Mouse (Mus musculus) CH12.LX (cell line): ENCODE data around the gene Btbd9.

Experiments used
- CTCF ChIP-seq, 2 experiments: IDR thresholded peaks in 1 of 2; conservative IDR thresholded peaks in 1 of 2; 2 replicates each; pipeline ENCODE4 v1.5.1; 2011 to 2012; ENCODE audit warnings: low read depth in 2 of 2, low read length in 2 of 2, improper control_type of control experiment in 1 of 2, inconsistent platforms in 1 of 2, mild to moderate bottlenecking in 1 of 2, moderate library complexity in 1 of 2
- E2F4 ChIP-seq: IDR thresholded peaks from 2 replicates; pipeline ENCODE4 v1.6.1; 2011; ENCODE audit warnings: low read depth, low read length, improper control_type of control experiment; ENCODE audit not compliant: insufficient replicate concordance
- EP300 ChIP-seq: IDR thresholded peaks from 2 replicates; pipeline ENCODE4 v1.6.1; 2011; ENCODE audit warnings: low read length, improper control_type of control experiment
- MAX ChIP-seq: IDR thresholded peaks from 2 replicates; pipeline ENCODE4 v1.6.1; 2011; ENCODE audit warnings: low read length, improper control_type of control experiment
- POLR2A ChIP-seq: IDR thresholded peaks from 2 replicates; pipeline ENCODE4 v1.6.1; 2011; ENCODE audit warnings: low read depth, mild to moderate bottlenecking, improper control_type of control experiment, low read length
- POLR2AphosphoS2 ChIP-seq: IDR thresholded peaks from 2 replicates; pipeline ENCODE4 v1.6.1; 2011; ENCODE audit warnings: low read depth, low read length, improper control_type of control experiment
- RCOR1 ChIP-seq: conservative IDR thresholded peaks from 2 replicates; pipeline ENCODE4 v1.6.1; 2012; ENCODE audit warnings: low read depth, mild to moderate bottlenecking, inconsistent platforms, low read length, improper control_type of control experiment

GRCm38 (mm10) chr17:30364701-30365100 lies 211.6 kb downstream of the Btbd9 start:
- TF ChIP-seq RCOR1 (no peak), E2F4 (no peak), POLR2A (no peak), CTCF (conservative IDR thresholded peaks at IDR 0.05 in 1 of 2, IDR thresholded peaks at IDR 0.05 in 1 of 2; ENCODE audit: low read depth in 2 of 2, low read length in 2 of 2) (no peak), POLR2AphosphoS2 (no peak), EP300 (no peak), MAX (no peak)
